Mouse (Mus musculus) embryonic facial prominence, embryonic 10.5 days (tissue): ENCODE results near the gene Kdm1a. TPM values are rescaled to one million over a fixed set of nuclear protein-coding genes. Genes with fewer than 3 reads are reported as not detected.

Experiments used
- DNase-seq: peaks from one replicate; pipeline ENCODE4 v3.0.0-alpha.2; 2017; ENCODE audit warnings: low spot score
- H3K27ac ChIP-seq: fragments of 300-500 bp; sonication (generic); replicated peaks from 2 replicates; pipeline ENCODE4 v1.5.1; 2016; ENCODE audit warnings: mild to moderate bottlenecking
- H3K27me3 ChIP-seq: fragments of 300-500 bp; sonication (generic); replicated peaks from 2 replicates; pipeline ENCODE4 v1.6.1; 2016; ENCODE audit warnings: low read depth, mild to moderate bottlenecking; ENCODE audit not compliant: poor library complexity, severe bottlenecking
- H3K36me3 ChIP-seq: fragments of 300-500 bp; sonication (generic); replicated peaks from 2 replicates; pipeline ENCODE4 v1.6.1; 2016; ENCODE audit warnings: mild to moderate bottlenecking, moderate library complexity
- H3K4me1 ChIP-seq: fragments of 300-500 bp; sonication (generic); 2 replicates; pipeline ENCODE4 v1.6.1; 2016
- H3K4me3 ChIP-seq: fragments of 300-500 bp; sonication (generic); 2 replicates; pipeline ENCODE4 v1.5.1; 2016; ENCODE audit warnings: mild to moderate bottlenecking, moderate library complexity
- H3K9me3 ChIP-seq: fragments of 300-500 bp; sonication (generic); 2 replicates; pipeline ENCODE4 v1.6.1; 2016; ENCODE audit warnings: mild to moderate bottlenecking
- WGBS: fragments of 180-500 bp; shearing (Covaris S2); methylation state at CpG from one replicate; pipeline ENCODE4 v1.1.7; 2016; 5-methylcytosine and 5-hydroxymethylcytosine counted together
- microRNA-seq: library from miRNA; unstranded; fragments of <30 nt; microRNA quantifications from one replicate; pipeline ENCODE4, GENCODE M21; 2017
- polyA plus RNA-seq: library from polyadenylated mRNA; unstranded; fragments of >200 nt; fragmentation: Nextera tagmentation; extraction: Ambion mirVana; gene quantifications from 2 replicates; pipeline ENCODE4 v1.2.1, GENCODE M21; 2016

Gene Kdm1a
- polyA plus RNA-seq, 1 experiment from 2014 or later, result 54.2 TPM

- Histone ChIP-seq H3K36me3 (peaks cover 5% of the 10 kb centered on the region; the same call in 1 of the 2 replicates), H3K9me3 (no peaks in the 10 kb centered on the region), H3K27ac (no peak overlapping the region), H3K4me3 (no peak overlapping the region), H3K27me3 (no peaks in the 10 kb centered on the region), H3K4me1 (peaks cover 34% of the 10 kb centered on the region)
- WGBS, result 63% methylated on average over 4 of the region's 4 CpGs
- DNase-seq, result no peak
Observed at GRCm38 (mm10) chr4:136511708-136512107, 90.8 kb downstream of the Kdm1a start.

DNA sequence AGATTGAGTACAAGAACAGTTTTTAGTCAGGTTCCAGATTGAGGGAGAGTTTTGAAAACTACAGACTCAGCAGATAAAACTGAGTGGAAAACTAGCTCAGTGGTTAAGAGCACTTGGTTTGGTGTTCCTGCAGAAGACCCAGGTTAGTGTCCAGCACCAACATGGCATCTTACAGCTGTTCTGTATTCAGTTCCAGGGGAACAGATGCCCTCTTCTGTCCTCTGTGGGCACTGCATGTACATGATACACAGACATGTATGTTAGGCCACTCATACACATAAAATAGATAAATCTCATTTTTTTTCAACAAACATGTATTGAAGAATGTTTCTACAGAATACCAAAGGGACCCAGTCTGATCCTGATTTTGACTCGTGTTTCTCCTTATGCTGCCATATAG is 92.7 kb downstream of the Kdm1a start:
- no peak overlapping the region for H3K4me3 ChIP-seq
- H3K27ac ChIP-seq, result no peak overlapping the region
- H3K4me1 ChIP-seq, result peaks cover 31% of the 10 kb centered on the region
- H3K9me3 ChIP-seq, result no peaks in the 10 kb centered on the region
- H3K27me3 ChIP-seq, result no peaks in the 10 kb centered on the region
- H3K36me3 ChIP-seq, result peaks cover 5% of the 10 kb centered on the region; the same call in 1 of the 2 replicates
- WGBS, result 78% methylated on average over 1 of the region's 1 CpGs
- no peak for DNase-seq

DNA sequence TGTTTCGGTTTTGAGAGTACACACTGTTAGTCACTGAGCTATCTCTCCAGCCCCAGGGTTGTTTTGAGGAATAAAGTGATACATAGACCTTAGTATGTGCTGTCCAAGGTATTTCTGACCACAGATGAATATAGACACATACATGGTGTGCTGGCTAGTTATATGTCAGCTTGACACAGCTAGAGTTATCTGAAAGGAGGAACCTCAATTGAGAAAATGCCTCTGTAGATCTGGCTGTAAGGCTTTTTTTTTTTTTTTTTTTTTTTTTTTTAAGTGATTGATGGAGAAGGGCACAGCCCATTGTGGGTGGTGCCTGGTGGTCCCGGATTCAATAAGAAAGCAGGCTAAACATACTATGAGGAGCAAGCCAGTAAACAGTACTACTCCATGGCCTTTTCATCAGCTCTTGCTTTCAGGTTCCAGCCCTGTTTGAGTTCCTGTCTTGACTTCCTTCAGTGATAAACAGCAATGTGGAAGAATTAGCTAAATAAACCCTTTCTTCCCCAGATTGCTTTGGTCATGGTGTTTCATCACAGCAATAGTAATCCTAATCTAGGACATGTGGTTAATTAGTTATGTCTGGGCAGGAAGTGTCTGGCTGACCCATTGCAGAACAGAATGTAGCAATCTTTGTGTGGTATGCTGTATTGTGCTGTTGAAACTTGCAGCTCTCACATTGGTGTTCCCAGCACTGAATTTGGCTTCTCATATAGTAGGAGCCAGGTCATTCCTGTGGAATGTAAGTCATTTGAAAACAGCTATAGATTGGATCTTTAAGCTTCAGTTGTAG is 96.9 kb downstream of the Kdm1a start:
- WGBS, result 66% methylated on average over 2 of the region's 2 CpGs
- Histone ChIP-seq H3K9me3 (no peaks in the 10 kb centered on the region), H3K27ac (no peak overlapping the region), H3K4me3 (no peak overlapping the region), H3K27me3 (no peaks in the 10 kb centered on the region), H3K36me3 (peaks cover 5% of the 10 kb centered on the region; the same call in 1 of the 2 replicates), H3K4me1 (peaks cover 7% of the 10 kb centered on the region; the same call in 1 of the 2 replicates)
- no peak for DNase-seq

Small RNAs within 50 kb of the gene (microRNA-seq; reads per million reads assigned to microRNA genes)
- not detected for gene Gm22180

Other genes with a start within 250 kb of the Kdm1a start
- 0.16 TPM in 2 replicates for gene Htr1d, start 179.2 kb downstream of the Kdm1a start, polyA plus RNA-seq
- 0.14 TPM in 1 of 2 replicates, not detected in the other for gene 6030445D17Rik, start 140.5 kb downstream of the Kdm1a start, polyA plus RNA-seq
- 150 and 158 TPM in 2 replicates for gene Luzp1, start 133.0 kb downstream of the Kdm1a start, polyA plus RNA-seq
- gene Tex46, start 7.7 kb upstream of the Kdm1a start, polyA plus RNA-seq, result not detected in 2 replicates
- gene Lactbl1, start 19.9 kb upstream of the Kdm1a start, polyA plus RNA-seq, result not detected in 2 replicates
- 10.7 and 12.4 TPM in 2 replicates for gene Ephb2, start 233.3 kb upstream of the Kdm1a start, polyA plus RNA-seq